Mouse (Mus musculus): ENCODE measurements around the gene Ptgfrn.

- TF ChIP-seq CTCF (IDR thresholded peaks at IDR 0.05; ENCODE audit: borderline replicate concordance, insufficient read depth, low read length) (no peak), POLR2A (IDR thresholded peaks at IDR 0.05; ENCODE audit: low read depth, low read length) (no peak)
Observed at GRCm38 (mm10) chr3:101117774-101118173, 7.7 kb upstream of the Ptgfrn start.

Measured in embryonic fibroblast, embryonic 13.5 days (primary cell).